Mouse (Mus musculus): ENCODE measurements around the gene Eaf1.
A peak's percentile ranks its signal among the peaks of the same experiment; 100 is the strongest.

The Eaf1 gene

GRCm38 (mm10) chr14:31509911-31510310, 15.7 kb downstream of the Eaf1 start:
- no peak for DNase-seq (ENCODE audit: low spot score)

GRCm38 (mm10) chr14:31510322-31510721, 16.1 kb downstream of the Eaf1 start:
- DNase-seq (ENCODE audit: low spot score): no peak

- no peak for DNase-seq (ENCODE audit: low spot score)
Measured at GRCm38 (mm10) chr14:31515895-31516294, 21.7 kb downstream of the Eaf1 start.

GRCm38 (mm10) chr14:31519165-31519564, 25.0 kb downstream of the Eaf1 start:
- peak; percentile 73 for DNase-seq (ENCODE audit: low spot score)

- no peak for DNase-seq (ENCODE audit: low spot score)
Measured at GRCm38 (mm10) chr14:31521318-31521717, 27.1 kb downstream of the Eaf1 start.

- DNase-seq (ENCODE audit: low spot score): no peak
Measured at GRCm38 (mm10) chr14:31525040-31525810, 31.0 kb downstream of the Eaf1 start.

- peak; percentile 64 for DNase-seq (ENCODE audit: low spot score)
Measured at GRCm38 (mm10) chr14:31530847-31531246, 36.6 kb downstream of the Eaf1 start.

GRCm38 (mm10) chr14:31531506-31532148, 37.4 kb downstream of the Eaf1 start:
- DNase-seq (ENCODE audit: low spot score): no peak

GRCm38 (mm10) chr14:31532656-31533055, 38.5 kb downstream of the Eaf1 start:
- DNase-seq (ENCODE audit: low spot score): peak; percentile 23

- no peak for DNase-seq (ENCODE audit: low spot score)
Measured at GRCm38 (mm10) chr14:31537298-31537697, 43.1 kb downstream of the Eaf1 start.

GRCm38 (mm10) chr14:31543885-31544442, 49.8 kb downstream of the Eaf1 start:
- no peak for DNase-seq (ENCODE audit: low spot score)

GRCm38 (mm10) chr14:31555021-31555420, 60.8 kb downstream of the Eaf1 start:
- no peak for DNase-seq (ENCODE audit: low spot score)

GRCm38 (mm10) chr14:31555963-31556434, 61.8 kb downstream of the Eaf1 start:
- DNase-seq (ENCODE audit: low spot score): no peak

GRCm38 (mm10) chr14:31556526-31557260, 62.5 kb downstream of the Eaf1 start:
- DNase-seq (ENCODE audit: low spot score): no peak

GRCm38 (mm10) chr14:31557273-31557672, 63.1 kb downstream of the Eaf1 start:
- no peak for DNase-seq (ENCODE audit: low spot score)

GRCm38 (mm10) chr14:31557784-31558183, 63.6 kb downstream of the Eaf1 start:
- no peak for DNase-seq (ENCODE audit: low spot score)

- DNase-seq (ENCODE audit: low spot score): no peak
Measured at GRCm38 (mm10) chr14:31559216-31559615, 65.0 kb downstream of the Eaf1 start.
